Mouse (Mus musculus): ENCODE data around the gene Proser3. TPM values are rescaled to one million over a fixed set of nuclear protein-coding genes. Genes with fewer than 3 reads are reported as not detected.

Proser3 gene
- total RNA-seq, 2 experiments from 2014 or later, result 4.0 to 4.1 TPM

GRCm38 (mm10) chr7:30589435-30590301, 37.6 kb upstream of the Proser3 start:
- TF ChIP-seq CTCF (conservative IDR thresholded peaks at IDR 0.05), result peak; percentile 94
- Histone ChIP-seq H3K27ac (peak overlapping the region; percentile 96), H3K4me3 (peak overlapping the region; percentile 90)
- DNase-seq (ENCODE audit: low spot score in 2 of 2), result peak; percentile 71 to 84

DNA sequence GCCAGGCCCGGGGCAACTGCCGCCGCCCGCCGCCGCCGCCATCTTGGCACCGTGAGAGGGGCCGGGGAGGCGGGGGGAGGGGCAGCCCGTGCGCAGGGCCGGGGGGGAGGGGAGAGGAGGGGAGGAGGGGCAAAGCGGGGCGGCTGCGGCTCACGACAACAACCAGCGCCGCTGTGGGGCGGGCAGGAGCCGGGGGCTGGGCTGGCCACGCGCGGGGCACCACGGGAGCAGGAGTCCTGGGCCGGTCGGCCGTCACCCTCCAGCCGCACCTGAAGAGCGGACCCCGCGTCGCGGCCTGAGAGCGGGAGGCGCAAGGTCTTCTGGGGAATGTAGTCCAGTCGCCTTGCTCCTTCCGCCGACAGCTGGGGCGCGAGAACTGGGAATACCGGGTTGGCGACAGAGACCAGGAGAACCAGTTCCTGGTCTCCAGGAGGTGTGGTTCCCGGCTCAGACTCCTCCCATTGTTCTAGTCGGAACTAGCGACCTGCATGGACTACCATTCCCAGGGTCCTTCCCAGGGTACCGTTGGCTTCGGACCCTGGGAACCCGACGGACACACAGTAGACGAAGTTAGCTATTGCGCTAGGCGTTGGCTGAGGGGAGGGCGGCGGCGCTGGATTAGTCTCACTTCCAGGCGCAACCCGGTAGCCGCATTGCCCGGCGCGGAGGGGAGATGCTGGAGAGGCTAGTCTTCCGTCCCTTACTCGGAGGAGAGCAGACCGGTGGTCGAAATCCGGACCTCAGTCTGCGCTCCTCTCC, 36.8 kb upstream of the Proser3 start, which contains the start of gene Kmt2b:
Gene Kmt2b (minus strand): TSS at position 51 of the 759 bp plus-strand sequence.
- Histone ChIP-seq H3K27ac (peak within 1 kb of the TSS; percentile 96), H3K4me3 (peak within 1 kb of the TSS; percentile 90)
- DNase-seq (ENCODE audit: low spot score in 2 of 2), result peak; percentile 94 to 97
- TF ChIP-seq CTCF (conservative IDR thresholded peaks at IDR 0.05), result no peak

- no peak for TF ChIP-seq CTCF (conservative IDR thresholded peaks at IDR 0.05)
- peak overlapping the region; percentile 96 for H3K27ac ChIP-seq
These were observed 36.0 kb upstream of the Proser3 start for GRCm38 (mm10) chr7:30587842-30588667.

DNA sequence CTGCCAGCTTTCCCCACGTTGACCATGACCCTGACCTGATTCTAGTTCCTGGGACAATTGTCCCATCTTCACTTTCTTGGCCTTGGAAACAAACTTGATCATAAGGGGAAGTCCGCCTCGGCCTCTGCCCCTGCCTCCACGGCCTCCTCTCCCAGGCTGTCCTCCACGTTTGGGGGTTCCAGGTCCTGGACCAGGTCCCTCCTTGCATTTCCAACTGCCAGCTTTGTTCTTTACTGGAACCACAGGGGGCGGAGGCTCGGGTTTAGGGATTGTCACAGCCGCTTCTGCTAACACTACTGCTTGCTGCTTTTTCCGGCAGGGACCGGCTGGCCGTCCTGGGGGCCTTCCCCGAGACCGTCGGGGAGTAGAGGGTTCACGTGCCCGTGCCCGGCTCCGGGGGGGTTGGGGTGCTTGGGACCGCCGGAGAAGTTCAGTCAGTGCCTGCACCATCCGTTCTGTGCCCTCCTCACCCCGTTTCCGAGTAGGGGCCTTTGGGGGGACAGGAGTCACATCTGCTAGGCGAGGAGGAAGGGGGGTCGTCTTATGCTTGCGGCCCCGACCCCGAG, 34.4 kb upstream of the Proser3 start:
- H3K27ac ChIP-seq, result no peak overlapping the region
- no peak overlapping the region; the same call in 1 of the 2 replicates for H3K4me3 ChIP-seq
- TF ChIP-seq CTCF (conservative IDR thresholded peaks at IDR 0.05), result no peak
- no peak for DNase-seq (ENCODE audit: low spot score in 2 of 2)

More at GRCm38 (mm10) chr7:30587842-30588667, 36.0 kb upstream of the Proser3 start:
- peak overlapping the region; percentile 90 for H3K4me3 ChIP-seq
- no peak for DNase-seq (ENCODE audit: low spot score in 2 of 2)

GRCm38 (mm10) chr7:30585170-30585569, 33.1 kb upstream of the Proser3 start:
- Histone ChIP-seq H3K27ac (no peak overlapping the region), H3K4me3 (no peak overlapping the region)
- no peak for DNase-seq (ENCODE audit: low spot score in 2 of 2)
- no peak for TF ChIP-seq CTCF (conservative IDR thresholded peaks at IDR 0.05)

DNA sequence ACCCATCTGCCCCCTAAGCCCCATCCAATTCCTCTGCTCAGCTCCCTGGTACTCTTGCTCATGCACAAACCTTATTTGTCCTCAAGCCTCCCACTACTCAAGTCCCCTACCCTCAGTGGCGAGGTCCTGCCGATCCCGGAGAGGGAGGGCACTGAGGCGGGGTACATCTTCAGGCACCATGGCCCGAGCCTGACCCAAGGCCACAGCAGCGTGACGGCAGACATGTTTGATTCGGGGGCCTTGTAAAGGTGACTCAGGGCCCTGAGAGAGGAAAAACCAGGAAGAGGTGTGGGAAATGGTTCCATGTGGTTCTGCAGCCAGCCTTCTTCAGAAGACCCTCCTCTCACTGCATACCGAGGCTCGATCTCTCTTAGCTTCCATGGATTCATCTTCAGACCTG, 32.2 kb upstream of the Proser3 start:
- no peak overlapping the region for H3K27ac ChIP-seq
- no peak for TF ChIP-seq CTCF (conservative IDR thresholded peaks at IDR 0.05)
- H3K4me3 ChIP-seq, result no peak overlapping the region
- no peak for DNase-seq (ENCODE audit: low spot score in 2 of 2)

GRCm38 (mm10) chr7:30581547-30581946, 29.4 kb upstream of the Proser3 start:
- no peak overlapping the region for H3K27ac ChIP-seq
- DNase-seq (ENCODE audit: low spot score in 2 of 2), result no peak
- H3K4me3 ChIP-seq, result no peak overlapping the region
- TF ChIP-seq CTCF (conservative IDR thresholded peaks at IDR 0.05), result no peak

GRCm38 (mm10) chr7:30579950-30580349, 27.9 kb upstream of the Proser3 start:
- Histone ChIP-seq H3K4me3 (no peak overlapping the region), H3K27ac (no peak overlapping the region)
- DNase-seq (ENCODE audit: low spot score in 2 of 2), result no peak
- no peak for TF ChIP-seq CTCF (conservative IDR thresholded peaks at IDR 0.05)

DNA sequence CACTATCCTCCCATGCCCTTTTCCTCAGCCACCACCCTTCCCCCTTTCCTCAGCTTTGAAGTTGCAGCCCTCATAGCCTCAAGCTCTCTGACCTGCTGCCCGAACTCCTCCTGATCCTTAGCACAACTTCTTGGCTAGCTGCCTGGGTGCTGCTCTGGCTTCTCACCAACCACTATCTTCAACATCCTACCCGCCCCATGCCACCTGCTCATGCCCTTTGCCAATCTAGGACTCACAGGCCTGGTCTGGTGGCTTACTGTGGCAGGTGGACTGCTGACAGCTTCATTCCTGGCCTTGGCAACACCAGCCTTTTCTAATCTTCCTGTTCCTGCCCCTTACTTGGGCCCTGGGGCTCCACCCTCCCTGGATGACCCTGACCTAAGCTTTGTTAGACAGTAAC, 20.9 kb upstream of the Proser3 start:
- Histone ChIP-seq H3K27ac (no peak overlapping the region), H3K4me3 (no peak overlapping the region)
- no peak for DNase-seq (ENCODE audit: low spot score in 2 of 2)
- no peak for TF ChIP-seq CTCF (conservative IDR thresholded peaks at IDR 0.05)

DNA sequence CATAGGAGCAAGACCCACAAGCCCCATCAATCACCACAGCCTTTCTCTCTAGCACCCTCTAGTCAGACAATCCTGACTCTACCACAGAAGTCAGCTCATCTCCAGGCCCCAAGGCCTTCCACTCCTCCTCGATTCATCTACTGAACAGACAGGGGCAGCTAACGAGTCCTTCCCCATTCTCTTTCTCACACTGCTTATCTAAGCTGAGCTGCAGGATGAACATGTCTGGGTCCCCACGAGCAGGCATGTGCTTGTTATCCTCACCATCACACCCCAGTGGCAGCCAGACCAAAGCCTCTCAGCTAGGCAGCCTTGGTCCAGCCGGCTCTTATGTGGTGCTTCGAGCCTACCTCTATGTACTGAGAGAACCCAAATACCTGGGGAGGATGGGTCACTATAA, 20.3 kb upstream of the Proser3 start:
- no peak for DNase-seq (ENCODE audit: low spot score in 2 of 2)
- Histone ChIP-seq H3K4me3 (no peak overlapping the region), H3K27ac (no peak overlapping the region)
- no peak for TF ChIP-seq CTCF (conservative IDR thresholded peaks at IDR 0.05)

- H3K4me3 ChIP-seq, result no peak overlapping the region
- H3K27ac ChIP-seq, result no peak overlapping the region
- no peak for TF ChIP-seq CTCF (conservative IDR thresholded peaks at IDR 0.05)
- DNase-seq (ENCODE audit: low spot score in 2 of 2), result no peak
These were observed 15.5 kb upstream of the Proser3 start for GRCm38 (mm10) chr7:30567555-30567954.

- DNase-seq (ENCODE audit: low spot score in 2 of 2), result no peak
- no peak overlapping the region for H3K4me3 ChIP-seq
- TF ChIP-seq CTCF (conservative IDR thresholded peaks at IDR 0.05), result no peak
- H3K27ac ChIP-seq, result no peak overlapping the region
These were observed 13.9 kb upstream of the Proser3 start for GRCm38 (mm10) chr7:30566033-30566432.

Measured in layer of hippocampus, adult 2 months (tissue).